Mouse (Mus musculus) kidney, adult 18-20 months (tissue): Measurements from ENCODE around the gene Nhlrc4.
A peak's percentile ranks its signal among the peaks of the same experiment; 100 is the strongest.

ENCODE experiments used
- DNase-seq: peaks from one replicate; pipeline ENCODE4 v3.0.0; 2021

Nhlrc4 gene

DNA sequence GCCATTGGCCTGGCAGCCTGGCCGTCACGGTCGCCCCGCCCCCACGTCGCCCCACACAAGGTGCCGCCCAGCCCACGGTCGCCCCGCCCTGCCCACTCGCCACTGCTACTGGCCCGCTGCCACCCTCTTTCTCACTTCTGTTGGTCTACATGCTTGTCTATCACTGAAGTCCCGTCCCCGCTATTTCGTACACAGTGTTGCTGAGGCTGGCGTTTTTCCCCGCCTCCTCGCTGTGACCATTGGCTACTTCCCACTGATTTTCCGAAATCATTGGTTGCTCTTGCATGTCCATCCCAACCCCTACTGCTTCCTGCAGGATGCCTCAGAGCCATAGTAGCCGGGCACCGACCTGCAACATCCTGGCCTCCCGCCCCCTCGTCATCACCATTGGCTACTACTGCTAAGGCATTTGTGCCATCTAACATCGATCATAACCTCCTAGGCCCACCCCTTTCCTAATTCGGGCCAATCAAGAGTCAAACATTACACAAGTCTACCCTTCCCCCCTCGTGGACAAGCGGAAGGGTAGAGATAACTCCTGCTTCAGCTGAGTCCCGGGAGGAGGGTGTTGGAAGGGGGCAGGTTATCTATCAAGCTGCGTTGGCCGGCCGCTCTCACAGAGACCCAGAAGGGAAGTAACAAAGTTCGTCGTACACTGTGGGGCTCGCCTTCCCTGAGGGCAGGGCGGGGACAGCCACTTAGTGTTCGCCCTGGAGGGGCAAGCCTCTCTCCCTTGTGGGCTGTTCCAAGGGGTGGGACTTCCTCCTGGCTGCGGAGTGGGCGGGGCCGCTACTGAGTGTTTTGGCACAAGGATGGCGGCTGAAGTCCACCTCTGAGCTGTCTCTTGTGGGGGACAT lies 24.7 kb downstream of the Nhlrc4 start:
- DNase-seq = peak; percentile 100

DNA sequence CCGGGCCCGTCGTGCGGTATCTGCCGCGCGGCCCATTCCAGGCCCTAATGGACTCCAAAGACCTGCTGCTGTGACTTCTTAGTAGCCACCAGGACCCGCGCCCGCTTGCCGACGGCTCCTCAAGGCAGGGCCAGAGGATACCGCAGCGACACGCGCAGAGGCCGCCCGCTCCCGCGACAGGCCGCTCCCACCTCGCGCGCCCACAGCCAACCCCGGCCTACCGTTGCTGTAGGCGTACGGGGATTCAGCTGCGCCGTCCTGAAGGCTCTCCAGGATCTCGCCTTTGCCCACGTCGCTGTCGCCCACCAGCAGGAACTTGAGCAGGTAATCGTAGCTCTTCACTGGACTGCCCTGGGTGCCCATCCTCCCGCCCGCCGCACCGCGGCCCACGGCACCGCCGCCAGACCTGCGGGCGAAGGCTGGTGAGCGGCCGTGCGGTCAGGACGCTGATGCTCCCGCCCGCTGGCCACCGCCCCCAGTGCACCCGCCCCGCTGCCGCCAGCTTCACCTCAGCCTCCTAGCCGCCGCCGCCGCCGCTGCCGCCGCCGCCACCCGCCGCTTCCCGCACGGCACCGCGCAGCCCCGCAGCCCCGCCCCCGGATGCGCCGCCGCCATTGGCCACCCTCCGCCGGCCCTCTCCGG lies 25.5 kb downstream of the Nhlrc4 start, which contains the start of gene Rab40c:
TSS of gene Rab40c (minus strand) at position 584 of the 642 bp plus-strand sequence.
- no peak for DNase-seq

DNA sequence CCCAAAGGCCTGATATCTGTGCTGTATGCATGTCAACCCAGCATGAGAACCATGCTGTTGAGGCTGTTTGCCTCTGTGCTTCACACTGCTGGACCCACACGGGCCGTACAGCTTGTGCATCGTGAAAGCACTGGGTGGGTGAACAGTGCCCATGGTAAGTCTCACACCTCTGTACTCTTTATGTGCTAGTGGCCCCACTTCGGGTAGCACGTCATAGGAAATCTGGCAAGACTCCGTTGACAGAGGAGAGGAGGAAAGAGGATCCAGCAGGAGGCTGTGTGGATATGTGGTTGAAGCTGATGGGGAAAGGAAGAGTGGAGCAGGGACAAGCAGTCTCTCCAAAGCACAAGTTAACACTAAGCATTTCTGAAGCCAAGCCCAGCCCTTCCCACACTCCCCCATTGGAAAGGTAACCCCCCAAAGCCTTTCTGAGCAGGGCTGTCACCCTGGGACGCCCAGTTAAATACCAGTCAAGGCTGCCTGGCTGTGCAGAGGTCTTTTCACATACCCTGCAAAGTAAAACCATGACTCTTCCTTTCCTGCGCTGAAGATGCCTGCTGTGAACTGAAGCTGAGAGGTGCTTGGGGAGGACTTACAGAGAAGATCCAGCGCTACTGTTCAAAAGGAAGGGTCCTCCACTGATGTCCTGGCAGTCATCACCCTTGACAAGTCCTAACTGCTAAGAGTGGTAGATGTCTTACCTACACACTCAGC lies 26.6 kb downstream of the Nhlrc4 start:
- no peak for DNase-seq

DNA sequence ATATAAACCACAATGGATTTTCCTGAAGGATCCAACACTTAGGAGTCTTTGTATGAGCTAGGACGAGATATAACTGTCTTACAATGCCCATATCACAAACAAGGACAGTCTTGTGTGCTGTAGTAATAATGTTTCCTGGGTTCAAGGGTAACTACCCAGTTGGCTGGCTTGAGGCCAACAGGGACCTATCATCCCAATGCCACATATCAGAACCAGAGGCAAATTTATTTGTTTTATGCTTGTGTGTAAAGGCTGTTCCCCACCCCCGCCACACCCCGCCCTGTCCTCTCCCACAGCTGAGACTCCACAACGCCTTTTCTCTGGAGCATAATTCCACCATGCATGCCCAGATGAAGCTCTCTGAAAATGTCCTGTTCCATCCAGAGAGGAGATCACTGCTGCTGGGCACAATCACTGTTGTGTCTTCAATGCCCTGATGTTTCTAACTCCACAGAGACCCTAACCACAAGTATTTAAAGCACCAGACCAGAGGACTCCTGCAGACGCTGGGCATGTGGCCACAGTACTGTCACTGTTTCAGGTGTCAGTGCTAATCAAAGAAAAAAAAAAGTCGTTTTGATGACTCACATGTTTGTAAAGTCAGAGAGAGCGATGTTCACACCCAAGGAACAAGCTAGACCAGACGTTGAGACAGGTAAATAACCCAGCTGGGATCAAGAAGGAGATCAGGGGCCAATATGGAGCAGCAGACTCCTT lies 27.7 kb downstream of the Nhlrc4 start:
- DNase-seq = no peak

DNA sequence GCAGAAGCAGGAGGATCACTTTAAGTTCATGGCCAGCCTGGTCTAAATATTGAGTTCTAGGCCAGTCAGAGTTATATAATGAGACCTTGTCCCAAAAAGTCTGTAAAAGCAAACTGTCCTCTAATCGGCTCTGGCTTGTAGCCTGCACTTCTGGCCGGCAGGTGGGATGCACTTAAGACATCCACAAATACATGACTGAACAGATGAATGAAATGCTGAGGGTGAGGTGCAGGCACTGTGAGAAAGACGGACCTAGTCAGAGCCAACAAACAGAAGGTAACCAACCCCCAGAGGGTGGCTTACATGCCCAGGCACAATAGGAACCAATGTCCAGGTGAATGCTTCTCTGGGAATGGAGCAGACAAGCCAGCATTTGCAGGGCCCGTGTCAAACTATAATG lies 30.5 kb downstream of the Nhlrc4 start:
- no peak for DNase-seq

DNA sequence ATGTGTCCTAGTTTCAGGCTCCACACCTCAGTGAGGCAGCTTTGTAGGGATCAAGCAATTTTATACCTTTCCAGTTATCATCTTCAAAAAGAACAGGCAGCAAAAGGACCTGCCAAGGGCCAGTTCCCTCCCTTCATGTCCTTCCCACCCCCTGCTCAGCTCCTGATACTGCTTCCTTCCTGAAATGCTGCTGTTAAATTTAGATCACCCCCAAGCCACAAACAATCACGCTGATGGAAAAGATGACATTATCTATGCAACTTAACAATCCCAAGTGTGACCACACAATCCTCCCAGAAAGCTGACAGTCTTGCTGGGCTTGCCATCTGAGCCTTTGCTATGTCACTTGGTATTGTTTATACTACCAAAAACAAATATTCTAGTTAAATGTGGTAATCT lies 30.9 kb downstream of the Nhlrc4 start:
- no peak for DNase-seq

DNA sequence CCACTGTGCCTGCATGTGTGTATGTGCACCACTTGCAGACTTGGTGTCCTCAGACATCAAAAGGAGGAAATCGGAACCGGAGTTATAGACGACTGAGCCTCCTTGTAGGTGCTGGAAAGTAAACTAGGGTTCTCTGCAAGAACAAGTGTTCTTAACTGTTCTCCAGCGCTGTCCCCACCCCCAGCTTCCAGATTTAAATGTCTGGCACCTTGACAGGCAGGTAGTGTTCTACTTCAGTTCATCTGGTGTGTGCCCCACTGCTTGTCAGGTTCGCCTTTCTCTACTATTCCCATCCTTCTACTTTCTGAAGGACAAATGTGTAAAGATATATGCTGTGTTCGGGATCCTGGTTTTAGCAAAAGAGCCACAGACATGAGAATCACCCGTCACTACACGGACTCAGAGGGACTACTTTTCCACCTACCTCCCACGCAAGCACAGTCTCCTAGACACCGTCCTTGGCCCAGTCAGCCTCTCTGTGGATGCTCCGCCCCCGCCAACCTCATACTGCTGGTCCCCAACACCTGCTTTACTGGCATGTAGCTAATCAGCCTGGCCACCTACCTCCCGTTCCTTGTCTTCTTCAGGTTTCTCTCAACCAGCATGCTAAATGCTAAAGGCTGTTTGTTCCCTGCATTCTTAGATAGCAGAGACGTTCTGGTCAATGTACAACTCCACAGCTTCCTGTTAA lies 31.4 kb downstream of the Nhlrc4 start:
- peak; percentile 50 for DNase-seq

DNA sequence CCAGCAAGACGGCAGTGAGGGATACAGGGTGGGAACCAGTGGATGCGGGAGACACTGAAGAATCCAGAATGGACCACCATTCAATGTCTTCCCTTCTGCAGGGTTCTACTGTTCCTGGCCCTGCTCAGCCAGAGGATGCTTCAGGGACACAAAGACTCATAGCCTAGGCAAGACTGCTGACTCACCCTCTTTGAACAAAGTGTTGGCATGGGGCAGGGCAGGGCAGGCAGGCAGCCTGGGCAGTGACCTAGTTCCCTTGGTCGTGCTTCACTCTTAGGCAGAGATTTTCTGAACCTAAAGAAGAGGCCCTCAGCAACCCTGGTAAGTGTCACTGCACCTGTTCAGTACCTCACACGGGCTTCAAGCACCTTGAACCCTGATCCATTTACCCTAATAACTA lies 32.9 kb downstream of the Nhlrc4 start:
- DNase-seq = peak; percentile 32

DNA sequence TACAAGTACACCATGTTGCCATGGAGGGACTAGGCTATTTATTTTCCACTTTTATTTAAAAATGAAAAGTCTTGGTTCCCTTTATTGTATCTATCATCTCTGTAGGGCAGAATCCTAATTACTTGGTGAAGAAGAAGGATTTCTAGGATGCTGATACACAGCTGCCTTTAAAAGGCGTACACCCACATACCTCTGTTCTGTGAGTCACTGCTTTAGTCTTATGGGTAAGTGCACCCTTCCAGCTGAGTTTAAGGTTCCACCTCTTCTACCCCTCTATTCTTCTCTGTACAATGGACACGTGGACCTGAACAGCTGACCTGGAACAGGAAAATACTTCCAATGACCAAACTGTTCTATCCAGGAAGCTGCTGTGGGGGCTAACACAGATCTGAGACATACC lies 37.1 kb downstream of the Nhlrc4 start:
- no peak for DNase-seq

DNA sequence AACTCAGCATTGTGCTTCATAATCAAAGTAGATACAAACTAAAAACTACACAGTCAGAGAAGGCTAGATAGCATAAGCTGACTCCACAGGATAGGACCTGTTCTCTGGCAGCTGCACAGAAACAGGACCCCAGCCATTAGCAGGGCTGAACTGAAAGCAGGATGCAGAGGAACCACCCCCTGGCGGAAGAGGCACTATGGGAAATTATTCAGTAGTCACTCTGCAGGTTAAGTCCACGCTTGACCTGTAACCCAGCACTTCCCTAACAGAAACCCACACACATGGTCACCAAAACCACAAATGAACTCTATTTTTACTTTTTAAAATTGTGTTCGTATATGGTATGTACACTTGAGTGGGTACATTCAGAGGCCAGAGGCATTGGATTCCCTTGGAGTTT lies 41.7 kb downstream of the Nhlrc4 start:
- DNase-seq = no peak

DNA sequence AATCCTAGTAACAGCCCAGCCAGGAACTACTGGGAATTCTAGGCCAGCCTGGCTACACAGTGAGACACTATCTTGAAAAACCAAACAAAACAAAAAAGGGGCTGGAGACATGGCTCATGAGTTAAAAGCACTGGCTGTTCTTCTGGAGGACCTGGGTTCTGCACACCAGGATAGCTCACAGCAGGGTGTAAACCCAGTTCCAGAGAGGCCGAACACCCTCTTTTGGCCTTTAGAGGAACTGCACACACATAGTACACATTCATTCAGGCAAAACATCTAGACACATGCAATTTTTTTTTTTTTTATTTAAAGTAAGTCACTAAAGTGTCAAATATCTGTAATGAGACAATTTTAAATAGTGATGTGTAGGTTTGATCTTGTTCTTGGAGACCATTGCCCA lies 44.6 kb downstream of the Nhlrc4 start:
- no peak for DNase-seq

DNA sequence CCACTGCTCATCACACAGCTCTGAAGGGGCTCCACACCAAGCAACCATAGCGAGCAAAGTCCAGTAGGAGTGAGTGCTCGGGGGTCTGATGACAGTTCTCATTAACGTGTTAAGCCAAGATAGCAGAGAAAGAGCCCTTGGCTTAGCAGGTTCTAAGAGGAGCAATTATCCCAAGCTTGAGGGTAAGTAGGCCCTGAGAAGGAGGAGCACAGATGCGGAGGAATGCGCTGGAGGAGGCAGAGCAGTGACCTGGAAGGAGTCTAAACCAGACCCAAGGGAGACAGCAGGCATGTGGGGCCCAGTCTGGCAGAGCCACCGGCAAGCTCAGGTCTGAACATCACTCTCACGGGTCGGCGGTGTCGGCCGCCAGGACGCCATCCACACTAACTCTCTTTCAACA lies 48.9 kb downstream of the Nhlrc4 start:
- no peak for DNase-seq

DNA sequence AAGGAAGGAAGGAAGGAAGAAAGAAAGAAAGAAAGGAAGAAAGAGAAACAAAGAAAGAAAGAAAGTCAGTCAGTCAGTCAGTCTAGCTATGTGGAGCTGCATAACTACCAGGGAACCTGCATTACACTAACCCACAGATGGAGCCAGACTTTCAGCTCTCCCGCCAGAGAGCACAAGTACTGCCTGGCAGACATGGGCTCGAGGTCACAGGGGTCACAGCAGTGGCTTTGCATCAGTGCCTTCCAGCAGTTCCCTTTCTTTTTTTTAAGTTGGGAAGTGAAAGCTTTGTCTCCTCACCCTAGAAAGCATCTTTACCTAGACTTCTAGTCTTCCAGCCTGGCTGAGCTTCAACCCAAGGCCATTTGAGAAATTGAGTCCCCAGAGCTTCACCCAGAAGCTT lies 49.3 kb downstream of the Nhlrc4 start:
- no peak for DNase-seq

DNA sequence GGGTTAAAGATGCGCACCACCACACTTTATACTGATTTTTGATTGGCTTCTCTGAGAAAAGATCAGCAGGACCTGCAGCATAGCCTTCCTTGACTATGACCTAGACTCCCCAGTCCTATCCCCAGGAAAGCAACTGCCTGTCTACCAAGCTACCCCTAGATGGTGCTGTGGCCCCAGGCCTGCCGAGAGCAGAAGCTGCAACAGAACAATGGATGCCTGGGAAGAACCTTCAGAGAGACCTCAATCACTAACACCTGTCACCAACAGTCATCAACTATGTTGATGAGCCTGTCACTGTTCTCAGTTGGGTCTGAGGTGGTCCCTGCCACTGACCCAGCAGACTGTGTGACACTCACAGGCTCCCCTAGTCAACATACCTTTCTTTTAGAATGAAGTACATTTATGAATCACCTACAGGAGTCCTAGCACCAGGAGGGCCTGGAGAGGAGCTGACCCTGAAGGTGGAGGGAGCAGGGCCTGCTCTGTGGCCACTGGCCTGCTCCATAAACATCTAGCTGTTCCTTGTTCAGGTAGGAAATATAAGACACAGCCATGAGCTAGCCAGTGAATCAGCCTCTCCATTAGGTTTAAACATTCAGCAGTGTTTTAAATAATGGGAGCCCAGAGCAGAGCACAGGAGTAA lies 50.7 kb downstream of the Nhlrc4 start:
- DNase-seq = peak; percentile 78
